Mouse (Mus musculus): ENCODE data around the gene H2-M10.6. TPM values are rescaled to one million over a fixed set of nuclear protein-coding genes. Genes with fewer than 3 reads are reported as not detected.

Gene H2-M10.6
- polyA plus RNA-seq, 1 experiment from 2014 or later, result not detected

Other genes with a start within 250 kb of the H2-M10.6 start
- not detected in 2 replicates for gene H2-M9, start 169.5 kb upstream of the H2-M10.6 start, polyA plus RNA-seq (2014; fragmentation: Nextera tagmentation; extraction: Ambion mirVana)
- gene H2-M1, start 140.0 kb upstream of the H2-M10.6 start, polyA plus RNA-seq (2014; fragmentation: Nextera tagmentation; extraction: Ambion mirVana), result not detected in 2 replicates
- gene H2-M10.5, start 39.3 kb upstream of the H2-M10.6 start, polyA plus RNA-seq (2014; fragmentation: Nextera tagmentation; extraction: Ambion mirVana), result not detected in 2 replicates
- 28.5 and 31.9 TPM in 2 replicates for gene Trim26, start 25.0 kb downstream of the H2-M10.6 start, polyA plus RNA-seq (2014; fragmentation: Nextera tagmentation; extraction: Ambion mirVana)
- gene Trim15, start 55.0 kb downstream of the H2-M10.6 start, polyA plus RNA-seq (2014; fragmentation: Nextera tagmentation; extraction: Ambion mirVana), result 0.10 and 0.15 TPM in 2 replicates
- 3.6 and 3.7 TPM in 2 replicates for gene Trim10, start 57.4 kb downstream of the H2-M10.6 start, polyA plus RNA-seq (2014; fragmentation: Nextera tagmentation; extraction: Ambion mirVana)
- gene Trim40, start 78.0 kb downstream of the H2-M10.6 start, polyA plus RNA-seq (2014; fragmentation: Nextera tagmentation; extraction: Ambion mirVana), result not detected in 2 replicates
- gene Trim31, start 85.9 kb downstream of the H2-M10.6 start, polyA plus RNA-seq (2014; fragmentation: Nextera tagmentation; extraction: Ambion mirVana), result not detected in 2 replicates
- gene Rnf39, start 130.7 kb downstream of the H2-M10.6 start, polyA plus RNA-seq (2014; fragmentation: Nextera tagmentation; extraction: Ambion mirVana), result 1.2 and 2.7 TPM in 2 replicates
- 125 and 130 TPM in 2 replicates for gene Ppp1r11, start 139.6 kb downstream of the H2-M10.6 start, polyA plus RNA-seq (2014; fragmentation: Nextera tagmentation; extraction: Ambion mirVana)
- 89.6 and 94.7 TPM in 2 replicates for gene Znrd1, start 146.4 kb downstream of the H2-M10.6 start, polyA plus RNA-seq (2014; fragmentation: Nextera tagmentation; extraction: Ambion mirVana)
- gene Znrd1as, start 146.4 kb downstream of the H2-M10.6 start, polyA plus RNA-seq (2014; fragmentation: Nextera tagmentation; extraction: Ambion mirVana), result 5.9 and 6.1 TPM in 2 replicates
- gene 2410137M14Rik, start 169.1 kb downstream of the H2-M10.6 start, polyA plus RNA-seq (2014; fragmentation: Nextera tagmentation; extraction: Ambion mirVana), result not detected in 2 replicates
- gene H2-M5, start 177.4 kb downstream of the H2-M10.6 start, polyA plus RNA-seq (2014; fragmentation: Nextera tagmentation; extraction: Ambion mirVana), result 0.21 and 0.22 TPM in 2 replicates
- 45.5 and 64.8 TPM in 2 replicates for gene Zfp57, start 189.0 kb downstream of the H2-M10.6 start, polyA plus RNA-seq (2014; fragmentation: Nextera tagmentation; extraction: Ambion mirVana)
- 0.12 and 0.22 TPM in 2 replicates for gene Mog, start 211.2 kb downstream of the H2-M10.6 start, polyA plus RNA-seq (2014; fragmentation: Nextera tagmentation; extraction: Ambion mirVana)
- gene Gabbr1, start 233.8 kb downstream of the H2-M10.6 start, polyA plus RNA-seq (2014; fragmentation: Nextera tagmentation; extraction: Ambion mirVana), result 8.4 and 10.2 TPM in 2 replicates